Mouse (Mus musculus) cerebellum, adult 9-11 months (tissue): ENCODE measurements at regions not wholly inside any gene's neighbourhood (a gene's known extent, or its start where the extent isn't known, plus 50 kb on each side); places are given as distances from the start of the nearest gene placed in this dataset.

Experiments
- DNase-seq: peaks from one replicate; pipeline ENCODE4 v3.0.0; 2022

DNA sequence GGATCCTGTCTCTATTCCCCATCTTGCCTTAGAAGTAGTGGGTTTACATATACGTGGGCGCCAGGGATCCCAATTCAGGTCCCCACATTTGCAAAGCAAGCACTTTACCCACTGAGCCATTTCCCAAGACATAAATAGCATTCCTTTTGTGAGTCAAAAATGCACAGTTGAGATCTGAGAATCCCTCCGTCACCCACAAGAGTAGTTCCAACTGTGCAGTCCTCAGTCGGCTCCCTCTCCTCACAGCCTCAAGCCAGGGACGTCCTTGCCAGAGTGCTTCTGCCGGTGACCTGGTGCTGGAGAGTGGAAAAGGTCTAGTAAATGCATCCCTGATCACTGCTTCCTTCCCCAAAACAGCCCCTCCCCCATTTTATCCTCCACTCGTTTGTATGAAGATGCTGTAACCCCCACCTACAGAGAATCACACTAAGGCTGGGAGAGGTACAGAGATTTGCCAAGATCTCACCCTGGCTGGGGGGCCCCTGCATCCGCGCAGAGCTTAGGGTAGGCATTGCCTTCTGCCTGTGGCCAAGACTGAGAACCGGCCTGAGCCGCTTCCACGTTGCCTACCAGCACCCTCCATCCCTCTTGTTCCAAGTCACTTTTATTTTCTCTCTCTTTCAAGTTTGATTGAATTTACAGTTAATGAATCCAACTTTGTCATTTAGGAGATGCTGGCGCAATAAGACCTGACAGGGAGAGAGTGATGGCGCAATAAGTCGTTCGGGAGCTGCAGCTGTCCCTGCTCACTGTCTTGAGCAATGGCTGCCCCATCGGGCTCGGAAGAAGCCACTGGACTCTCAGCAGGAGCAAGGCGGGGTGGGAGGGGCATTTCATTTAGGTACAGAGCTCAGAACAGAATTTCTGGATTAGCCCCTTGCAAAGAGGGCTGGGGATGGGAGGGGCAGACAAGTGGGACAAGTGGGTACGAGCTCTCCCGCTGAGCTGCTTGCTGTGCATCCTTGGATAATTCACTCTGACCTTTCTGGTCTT, 74.5 kb upstream of the Zfp618 start:
- no peak for DNase-seq

- no peak for DNase-seq
These were observed 52.5 kb upstream of the Zfp618 start for GRCm38 (mm10) chr4:62912891-62913290.
